Mouse (Mus musculus): ENCODE measurements around the gene Vta1.

DNA sequence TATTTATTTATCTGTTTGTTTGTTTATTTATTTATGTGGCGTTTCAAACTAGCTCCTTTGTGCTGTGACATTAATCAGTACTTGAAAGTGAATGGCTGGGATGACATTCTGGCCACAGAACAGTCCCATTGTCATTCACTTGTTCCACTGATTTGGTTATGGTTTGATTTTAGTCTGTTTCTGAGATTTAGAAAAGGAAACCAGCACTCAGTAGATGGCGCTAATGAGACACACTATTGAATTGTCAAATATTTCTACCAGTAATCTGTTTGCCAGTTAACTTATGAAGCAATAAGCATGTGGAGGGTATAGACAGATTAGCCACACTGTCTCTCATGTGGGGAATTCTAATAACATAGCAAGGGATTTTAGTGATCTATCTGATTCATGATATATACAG is 28.9 kb upstream of the Vta1 start:
- TF ChIP-seq POLR2A (IDR thresholded peaks at IDR 0.05; ENCODE audit: borderline replicate concordance, low read depth, low read length) (no peak), CTCF (IDR thresholded peaks at IDR 0.05; ENCODE audit: low read depth, low read length) (no peak)
